Mouse (Mus musculus): Measurements from ENCODE around the gene Clpx. TPM values are rescaled to one million over a fixed set of nuclear protein-coding genes. Genes with fewer than 3 reads are reported as not detected.

Gene Clpx
- polyA plus RNA-seq, 1 experiment from 2014 or later = 44.3 TPM

Other genes starting within 250 kb of the Clpx start
- 18.2 and 19.5 TPM in 2 replicates for gene Igdcc4, start 192.8 kb upstream of the Clpx start, polyA plus RNA-seq (2016; fragmentation: Nextera tagmentation; extraction: Ambion mirVana)
- gene Igdcc3, start 153.1 kb upstream of the Clpx start, polyA plus RNA-seq (2016; fragmentation: Nextera tagmentation; extraction: Ambion mirVana) = 62.1 and 74.7 TPM in 2 replicates
- gene Parp16, start 98.9 kb upstream of the Clpx start, polyA plus RNA-seq (2016; fragmentation: Nextera tagmentation; extraction: Ambion mirVana) = 5.6 and 6.5 TPM in 2 replicates
- gene Cilp, start 29.1 kb upstream of the Clpx start, polyA plus RNA-seq (2016; fragmentation: Nextera tagmentation; extraction: Ambion mirVana) = 0.09 and 0.11 TPM in 2 replicates
- gene Pdcd7, start 51.8 kb downstream of the Clpx start, polyA plus RNA-seq (2016; fragmentation: Nextera tagmentation; extraction: Ambion mirVana) = 12.2 and 14.3 TPM in 2 replicates
- 0.17 and 0.65 TPM in 2 replicates for gene Ubap1l, start 66.8 kb downstream of the Clpx start, polyA plus RNA-seq (2016; fragmentation: Nextera tagmentation; extraction: Ambion mirVana)
- 0.37 and 0.45 TPM in 2 replicates for gene Kbtbd13, start 97.4 kb downstream of the Clpx start, polyA plus RNA-seq (2016; fragmentation: Nextera tagmentation; extraction: Ambion mirVana)
- gene Rasl12, start 104.2 kb downstream of the Clpx start, polyA plus RNA-seq (2016; fragmentation: Nextera tagmentation; extraction: Ambion mirVana) = 6.5 TPM in 2 replicates
- gene Slc51b, start 128.7 kb downstream of the Clpx start, polyA plus RNA-seq (2016; fragmentation: Nextera tagmentation; extraction: Ambion mirVana) = not detected in 2 replicates
- 22.9 and 23.3 TPM in 2 replicates for gene Mtfmt, start 141.5 kb downstream of the Clpx start, polyA plus RNA-seq (2016; fragmentation: Nextera tagmentation; extraction: Ambion mirVana)
- 112 and 113 TPM in 2 replicates for gene Spg21, start 166.7 kb downstream of the Clpx start, polyA plus RNA-seq (2016; fragmentation: Nextera tagmentation; extraction: Ambion mirVana)
- 0.22 and 0.24 TPM in 2 replicates for gene Ankdd1a, start 225.9 kb downstream of the Clpx start, polyA plus RNA-seq (2016; fragmentation: Nextera tagmentation; extraction: Ambion mirVana)

Data from midbrain, embryonic 12.5 days (tissue).